Mouse (Mus musculus) ES-E14 (cell line): Measurements from ENCODE around the gene Trpm8. TPM values are rescaled to one million over a fixed set of nuclear protein-coding genes. Genes with fewer than 3 reads are reported as not detected.

Experiments used
- DNase-seq: peaks from one replicate; pipeline ENCODE4 v3.0.0-alpha.2; 2013; ENCODE audit warnings: low read depth, low spot score
- H3K27ac ChIP-seq: 2 replicates; pipeline ENCODE4 v1.5.1; 2012; ENCODE audit warnings: low read depth, mild to moderate bottlenecking, low read length, moderate library complexity, mixed read lengths; ENCODE audit not compliant: poor library complexity, insufficient read depth, severe bottlenecking
- H3K36me3 ChIP-seq: 2 replicates; pipeline ENCODE4 v1.6.1; 2012; ENCODE audit warnings: mild to moderate bottlenecking, low read length, moderate library complexity, mixed read lengths; ENCODE audit not compliant: control insufficient read depth, poor library complexity, insufficient read depth, severe bottlenecking
- H3K4me1 ChIP-seq, 2 experiments: fragments of 150-350 bp in 1 of 2; sonication (generic) in 1 of 2; 2 replicates each; pipeline ENCODE4 v1.6.1; 2012; ENCODE audit warnings: low read length in 2 of 2, mild to moderate bottlenecking in 1 of 2, mixed read lengths in 1 of 2; ENCODE audit not compliant: control insufficient read depth in 2 of 2, insufficient read depth in 2 of 2, poor library complexity in 1 of 2
- H3K4me3 ChIP-seq, 2 experiments: fragments of 150-350 bp in 1 of 2; sonication (generic) in 1 of 2; 2 replicates each; pipeline ENCODE4 v1.5.1; 2012; ENCODE audit warnings: low read length in 2 of 2, low read depth in 1 of 2, mild to moderate bottlenecking in 1 of 2, mixed read lengths in 1 of 2; ENCODE audit not compliant: insufficient read depth in 1 of 2, poor library complexity in 1 of 2, severe bottlenecking in 1 of 2
- H3K9ac ChIP-seq: 2 replicates; pipeline ENCODE4 v1.6.1; 2012; ENCODE audit warnings: low read depth, mild to moderate bottlenecking, low read length, mixed read lengths; ENCODE audit not compliant: poor library complexity, insufficient read depth, severe bottlenecking
- H3K9me3 ChIP-seq: fragments of 150-350 bp; sonication (generic); 2 replicates; pipeline ENCODE4 v1.6.1; 2012; ENCODE audit warnings: low read depth, mild to moderate bottlenecking, low read length; ENCODE audit not compliant: control insufficient read depth, insufficient read depth
- CHD2 ChIP-seq: IDR thresholded peaks from 2 replicates; pipeline ENCODE4 v1.6.1; 2014; ENCODE audit warnings: mild to moderate bottlenecking, low read depth, low read length, inconsistent platforms
- HCFC1 ChIP-seq: IDR thresholded peaks from 2 replicates; pipeline ENCODE4 v1.6.1; 2012; ENCODE audit warnings: low read length, inconsistent platforms, borderline replicate concordance; ENCODE audit not compliant: insufficient read depth
- MAFK ChIP-seq: IDR thresholded peaks from 2 replicates; pipeline ENCODE4 v1.6.1; 2014; ENCODE audit warnings: mild to moderate bottlenecking, low read depth, low read length, inconsistent platforms; ENCODE audit not compliant: insufficient read depth
- ZC3H11A ChIP-seq: IDR thresholded peaks from 2 replicates; pipeline ENCODE4 v1.6.1; 2012; ENCODE audit warnings: low read depth, mild to moderate bottlenecking, inconsistent platforms, low read length, borderline replicate concordance
- ZNF384 ChIP-seq: IDR thresholded peaks from 2 replicates; pipeline ENCODE4 v1.6.1; 2012; ENCODE audit warnings: low read depth, low read length, inconsistent platforms
- in situ Hi-C, 2 experiments: fragments of 600-800 bp; cut with MboI; formaldehyde crosslinking; loops; one replicate each; pipeline ENCODE4 v1.15.1; 2025; ENCODE audit warnings: low sequenced_read_pairs in 2 of 2, inconsistent platforms in 1 of 2; ENCODE audit not compliant: unreplicated experiment in 2 of 2
- total RNA-seq: library from RNA; depleted of rRNA; stranded (reverse); fragments of 300-350 nt; gene quantifications from 2 replicates; pipeline ENCODE4 v1.2.3, GENCODE M21; 2012; rRNA removed

The Trpm8 gene
- total RNA-seq, 1 experiment = 0.04 TPM

DNA sequence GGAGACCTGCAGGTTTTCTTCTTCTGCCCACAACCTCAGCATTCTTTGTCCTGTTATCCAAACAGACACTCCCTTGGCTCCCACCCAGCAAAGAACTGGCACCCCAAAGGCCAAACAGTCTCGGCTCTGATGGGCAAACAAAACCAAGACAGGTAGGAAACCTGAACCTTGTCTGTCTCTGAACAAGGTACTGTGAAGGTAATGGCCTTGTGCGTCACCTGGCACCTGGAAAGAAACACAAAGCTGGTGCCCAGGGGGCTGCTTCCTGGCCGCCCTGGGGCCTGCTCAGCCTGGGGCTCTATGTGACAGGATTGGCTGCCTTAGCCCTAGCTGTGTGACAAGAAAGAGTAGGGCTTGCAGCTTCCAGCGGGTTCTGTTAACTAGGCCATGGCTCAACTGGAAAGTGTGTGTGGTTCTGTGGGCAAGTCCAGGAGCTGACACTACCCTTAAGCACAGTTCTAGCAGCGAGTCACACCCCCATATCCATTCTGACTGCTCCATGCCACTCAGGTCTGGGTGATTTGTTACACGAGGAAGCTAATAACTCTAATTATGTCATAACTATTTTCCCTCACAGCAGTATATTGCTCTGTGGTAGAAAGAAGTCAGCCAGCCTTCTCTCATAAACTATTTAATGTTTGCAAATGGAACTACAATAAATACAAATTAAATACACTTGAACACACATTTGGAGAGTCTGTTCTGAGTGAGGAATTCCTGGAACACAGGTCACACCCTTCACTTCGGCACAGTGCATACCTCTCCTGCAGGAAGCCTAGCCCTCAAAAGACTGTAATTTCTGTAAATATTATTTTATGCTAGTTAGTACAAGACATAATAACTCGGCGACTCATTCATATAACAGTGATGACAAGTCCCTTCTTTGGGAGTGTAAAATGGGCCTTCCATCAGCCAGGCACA, 160.0 kb downstream of the Trpm8 start:
- H3K27ac ChIP-seq = no peak overlapping the region
- peaks cover 0 to 2% of the 10 kb centered on the region in 2 experiments; a peak in 1 of 4 replicates for H3K4me1 ChIP-seq
- DNase-seq = no peak
- in situ Hi-C loops = loop anchor here in 1 of 2 experiments (25.0 kb wide), 1 partner anchor 275 kb away; the partner anchor contains the start of gene Arl4c
- H3K9me3 ChIP-seq = no peaks in the 10 kb centered on the region
- TF ChIP-seq ZC3H11A (no peak), MAFK (no peak), ZNF384 (no peak), HCFC1 (no peak), CHD2 (no peak)
- no peak overlapping the region for H3K9ac ChIP-seq
- no peaks in the 10 kb centered on the region for H3K36me3 ChIP-seq
- no peak overlapping the region for H3K4me3 ChIP-seq

Other genes starting within 250 kb of the Trpm8 start
- not detected in 2 replicates for gene Ugt1a10, start 222.3 kb upstream of the Trpm8 start, total RNA-seq
- not detected in 2 replicates for gene Ugt1a9, start 206.9 kb upstream of the Trpm8 start, total RNA-seq
- gene Ugt1a8, start 189.8 kb upstream of the Trpm8 start, total RNA-seq = not detected in 2 replicates
- 0.09 TPM in 1 of 2 replicates, not detected in the other for gene Ugt1a7c, start 182.6 kb upstream of the Trpm8 start, total RNA-seq
- 0.11 and 0.13 TPM in 2 replicates for gene Ugt1a6b, start 174.4 kb upstream of the Trpm8 start, total RNA-seq
- gene Ugt1a6a, start 142.9 kb upstream of the Trpm8 start, total RNA-seq = 0.11 TPM in 1 of 2 replicates, not detected in the other
- not detected in 2 replicates for gene Ugt1a5, start 111.6 kb upstream of the Trpm8 start, total RNA-seq
- gene Ugt1a2, start 77.1 kb upstream of the Trpm8 start, total RNA-seq = not detected in 2 replicates
- 1.7 and 1.8 TPM in 2 replicates for gene Dnajb3, start 71.9 kb upstream of the Trpm8 start, total RNA-seq
- not detected in 2 replicates for gene Ugt1a1, start 65.7 kb upstream of the Trpm8 start, total RNA-seq
- 0.42 and 0.76 TPM in 2 replicates for gene Mroh2a, start 50.7 kb upstream of the Trpm8 start, total RNA-seq
- gene Hjurp, start within 50 bp of the Trpm8 start, total RNA-seq = 168 and 205 TPM in 2 replicates
- not detected in 2 replicates for gene Spp2, start 129.3 kb downstream of the Trpm8 start, total RNA-seq
- gene Glrp1, start 232.4 kb downstream of the Trpm8 start, total RNA-seq = 0.13 TPM in 1 of 2 replicates, not detected in the other